Mouse (Mus musculus) skeletal muscle tissue, adult 2 months (tissue): ENCODE results near the gene Apobec3.
"Not testable (repeated sequence)": the region's sequence is repeated elsewhere in the genome, so short reads cannot be mapped to it uniquely, and the experiment has no call there.

Experiments
- DNase-seq: peaks from one replicate; pipeline ENCODE4 v3.0.0-alpha.2; 2012; ENCODE audit warnings: low read depth, low spot score

The Apobec3 gene

DNA sequence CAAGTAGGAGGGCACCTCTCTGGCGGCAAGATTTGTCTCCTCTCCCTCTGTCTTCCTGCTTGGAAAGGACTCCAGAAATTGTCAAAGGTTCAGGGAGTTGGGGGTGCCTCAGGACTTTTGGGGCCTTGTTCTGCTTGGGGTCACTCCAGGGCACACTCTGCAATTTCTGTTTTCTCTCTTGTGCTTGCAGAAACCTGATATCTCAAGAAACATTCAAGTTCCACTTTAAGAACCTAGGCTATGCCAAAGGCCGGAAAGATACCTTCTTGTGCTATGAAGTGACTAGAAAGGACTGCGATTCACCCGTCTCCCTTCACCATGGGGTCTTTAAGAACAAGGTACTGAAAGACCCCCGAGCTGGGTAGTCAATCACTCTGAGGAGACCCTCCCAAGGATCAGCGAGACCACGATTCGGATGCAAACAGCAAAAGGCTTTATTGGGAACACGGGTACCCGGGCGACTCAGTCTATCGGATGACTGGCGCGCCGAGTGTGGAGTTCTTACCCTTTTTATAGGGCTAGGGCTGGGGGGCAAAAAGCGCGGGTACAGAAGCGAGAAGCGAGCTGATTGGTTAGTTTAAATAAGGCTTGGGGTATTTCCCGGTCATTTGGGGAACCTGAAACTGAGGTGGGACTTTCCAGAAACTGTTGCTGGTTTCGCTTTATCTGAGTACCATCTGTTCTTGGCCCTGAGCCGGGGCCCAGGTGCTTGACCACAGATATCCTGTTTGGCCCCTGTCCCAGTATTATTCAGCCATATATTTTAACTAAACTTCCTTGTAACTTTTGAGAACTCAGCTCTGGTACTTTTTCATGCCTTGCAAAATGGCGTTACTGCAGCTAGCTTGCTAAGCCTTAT is 4.0 kb downstream of the Apobec3 start:
- not testable (repeated sequence) for DNase-seq

DNA sequence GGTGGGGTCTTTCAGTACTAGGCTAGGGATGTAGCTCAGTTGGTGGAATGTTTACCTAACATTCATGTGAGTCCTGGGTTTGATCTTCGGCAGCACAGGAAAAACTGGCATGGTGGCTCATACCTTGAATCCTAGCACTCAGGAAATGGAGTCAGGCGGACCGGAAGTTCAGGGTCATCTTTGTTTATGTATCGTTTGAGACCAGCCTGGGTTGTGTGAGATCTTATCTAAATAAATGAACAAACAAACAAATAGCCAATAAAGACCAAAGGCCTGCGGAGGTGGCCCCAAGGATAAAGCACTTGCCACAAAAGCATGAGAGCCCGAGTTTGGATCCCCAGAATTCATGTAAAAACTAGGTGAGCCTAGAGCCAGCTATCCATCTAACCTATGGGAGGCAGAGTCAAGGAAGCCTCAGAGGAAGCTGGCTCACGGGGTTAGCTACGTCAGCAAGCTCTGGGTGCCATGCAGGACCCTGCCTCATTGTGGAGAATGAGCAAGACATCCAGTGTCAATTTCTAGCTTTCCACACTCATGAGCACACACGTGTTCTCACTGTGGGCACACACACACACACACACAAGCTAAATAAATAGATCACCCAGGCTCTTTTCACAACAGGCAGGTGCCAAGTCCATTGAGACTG is 4.7 kb downstream of the Apobec3 start:
- DNase-seq: no peak

GRCm38 (mm10) chr15:79898988-79899387 is 7.5 kb downstream of the Apobec3 start:
- DNase-seq: no peak

DNA sequence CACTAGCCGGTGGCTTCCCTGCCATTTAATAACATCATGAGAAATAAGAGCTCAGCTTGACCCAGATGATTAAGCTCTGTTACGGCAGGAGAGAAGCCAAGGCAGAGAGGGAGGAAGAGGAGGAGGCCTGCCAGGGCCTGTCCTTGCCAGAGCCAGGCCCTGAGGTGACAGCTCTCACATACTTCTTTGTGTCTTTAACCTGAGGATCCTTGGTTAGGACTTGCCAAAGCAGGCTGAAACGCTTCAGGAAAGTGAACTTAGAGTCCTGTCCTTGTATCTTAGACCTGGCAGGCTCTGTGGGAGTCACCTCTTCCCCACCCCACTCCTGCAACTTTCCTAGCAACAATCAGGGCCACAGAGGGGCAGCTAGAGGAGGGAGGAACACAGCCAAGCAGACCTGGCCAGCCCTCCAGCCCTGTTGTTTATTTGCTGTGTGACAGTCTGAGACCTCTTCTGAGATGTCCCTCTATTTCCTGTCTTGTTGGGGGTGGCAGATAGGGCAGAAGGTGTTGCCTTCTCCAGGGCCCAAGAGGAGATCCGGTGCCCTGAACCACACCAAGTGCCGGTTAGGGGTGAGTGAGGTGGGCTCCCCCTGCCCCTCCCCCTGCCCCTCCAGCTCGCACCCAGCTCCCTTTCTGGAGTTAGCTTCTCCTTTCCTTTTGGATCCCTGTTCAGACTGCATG is 8.5 kb downstream of the Apobec3 start:
- DNase-seq: no peak

DNA sequence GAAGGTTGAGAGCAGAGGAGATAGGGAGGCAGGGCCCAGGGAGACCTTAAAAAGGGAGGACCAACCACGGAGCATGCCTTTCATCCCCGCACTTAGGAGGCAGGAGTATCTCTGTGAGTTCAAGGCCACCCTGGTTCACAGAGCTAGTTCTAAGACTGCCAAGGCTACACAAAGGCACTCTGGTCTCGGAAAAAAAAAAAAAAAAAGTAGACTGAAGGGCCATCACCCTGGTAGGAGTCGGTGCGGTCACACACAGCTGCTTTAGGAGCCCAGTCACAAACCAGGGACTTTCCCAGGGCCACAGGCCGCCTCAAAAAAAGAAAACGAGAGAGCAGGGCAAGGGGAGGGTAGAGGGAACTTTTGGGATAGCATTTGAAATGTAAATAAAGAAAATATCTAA is 9.3 kb downstream of the Apobec3 start:
- no peak for DNase-seq

GRCm38 (mm10) chr15:79901399-79901798 is 9.9 kb downstream of the Apobec3 start:
- no peak for DNase-seq

- DNase-seq: not testable (repeated sequence)
Measured at GRCm38 (mm10) chr15:79903081-79903480, 11.6 kb downstream of the Apobec3 start.

DNA sequence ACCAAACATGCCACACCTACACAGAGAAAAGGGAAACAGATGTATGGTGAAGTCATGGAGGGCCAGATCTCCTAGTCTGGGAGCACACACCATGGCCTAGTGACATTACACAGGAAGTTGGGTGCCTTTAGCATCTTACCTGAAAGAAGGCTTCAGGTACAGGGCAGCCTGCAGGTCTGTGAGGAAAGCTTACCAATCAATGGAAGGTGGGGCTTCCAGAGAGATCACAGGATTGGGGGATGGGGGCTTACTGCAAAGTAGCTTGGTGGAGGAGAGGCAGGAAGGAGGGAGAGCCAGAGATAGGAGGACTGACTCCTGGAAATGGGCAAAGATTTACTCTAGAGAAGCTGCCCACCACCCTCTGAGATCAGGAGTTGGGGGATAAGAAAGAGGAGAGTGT is 12.5 kb downstream of the Apobec3 start:
- DNase-seq: no peak

- DNase-seq: not testable (repeated sequence)
Measured at GRCm38 (mm10) chr15:79904678-79905077, 13.2 kb downstream of the Apobec3 start.

- DNase-seq: no peak
Measured at GRCm38 (mm10) chr15:79905211-79905610, 13.8 kb downstream of the Apobec3 start.

GRCm38 (mm10) chr15:79906855-79907254 is 15.4 kb downstream of the Apobec3 start:
- DNase-seq: no peak

GRCm38 (mm10) chr15:79909006-79909405 is 17.5 kb downstream of the Apobec3 start:
- DNase-seq: not testable (repeated sequence)

GRCm38 (mm10) chr15:79910812-79911211 is 19.4 kb downstream of the Apobec3 start:
- not testable (repeated sequence) for DNase-seq

DNA sequence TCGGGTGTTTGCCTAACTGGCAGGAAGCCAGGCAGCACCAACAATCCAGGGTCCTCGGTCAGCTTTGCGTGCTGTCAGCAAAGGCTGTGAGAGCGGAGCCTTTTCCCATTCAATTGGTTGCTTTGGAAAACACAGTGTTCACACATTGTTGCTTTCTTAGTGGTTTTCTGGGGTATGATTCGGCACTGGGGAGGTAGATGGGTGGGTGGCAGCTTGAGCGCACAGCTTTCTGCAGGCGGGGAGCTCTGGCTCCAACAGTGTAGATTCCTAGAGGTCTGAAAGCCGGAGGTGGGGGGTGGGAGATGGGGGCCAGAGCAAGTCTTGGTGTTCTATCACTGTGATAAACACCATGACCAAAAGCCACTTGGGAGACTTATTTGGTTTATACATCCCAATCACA is 19.9 kb downstream of the Apobec3 start:
- DNase-seq: no peak

DNA sequence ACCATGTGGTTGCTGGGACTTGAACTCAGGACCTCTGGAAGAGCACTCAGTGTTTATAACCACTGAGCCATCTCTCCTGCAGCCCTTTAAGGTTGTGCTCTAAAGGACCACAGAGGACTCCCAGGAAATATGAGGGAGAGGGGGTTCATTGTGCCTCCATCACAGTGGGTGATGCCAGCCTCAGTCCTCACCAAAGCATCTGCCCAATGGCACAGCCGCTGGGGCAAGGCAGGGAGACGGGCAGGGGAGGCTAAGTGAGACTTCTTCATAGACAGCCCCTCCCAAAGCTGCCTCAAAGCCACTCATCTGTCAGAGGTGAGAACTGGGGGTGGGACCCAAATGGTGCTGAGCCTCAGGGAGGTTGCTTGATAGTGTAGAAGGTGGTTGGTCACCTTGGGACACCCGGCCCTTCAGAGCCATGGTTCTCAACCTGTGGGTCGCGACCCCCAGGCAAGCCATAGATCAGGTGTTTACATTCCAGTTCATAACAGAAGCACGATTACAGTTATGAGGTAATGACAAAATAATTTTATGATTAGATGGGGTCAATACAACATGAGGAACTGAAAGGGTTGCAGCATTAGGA is 22.4 kb downstream of the Apobec3 start:
- DNase-seq: no peak

DNA sequence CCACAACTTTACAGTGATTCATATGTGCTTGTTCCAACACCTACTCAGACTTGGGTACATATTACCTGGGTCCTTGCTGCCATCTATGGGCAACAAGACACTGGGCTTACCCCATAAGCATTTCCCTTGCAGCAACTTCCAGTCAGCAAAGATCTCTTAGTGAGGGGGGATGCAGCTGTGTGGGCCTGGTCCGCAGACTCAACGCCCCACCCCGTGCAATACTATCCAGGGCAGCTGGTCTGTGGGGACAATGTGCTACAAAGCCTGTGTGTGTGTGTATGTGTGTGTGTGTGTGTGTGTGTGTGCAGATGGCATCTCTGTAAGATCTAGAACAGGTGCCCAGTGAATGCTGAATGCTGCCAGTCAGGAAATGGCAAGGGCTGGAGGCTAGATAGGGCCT is 22.9 kb downstream of the Apobec3 start:
- DNase-seq: no peak

- no peak for DNase-seq
Measured at GRCm38 (mm10) chr15:79916150-79916549, 24.7 kb downstream of the Apobec3 start.

GRCm38 (mm10) chr15:79917111-79917720 is 25.8 kb downstream of the Apobec3 start:
- no peak for DNase-seq

GRCm38 (mm10) chr15:79918485-79918884 is 27.0 kb downstream of the Apobec3 start:
- DNase-seq: no peak

DNA sequence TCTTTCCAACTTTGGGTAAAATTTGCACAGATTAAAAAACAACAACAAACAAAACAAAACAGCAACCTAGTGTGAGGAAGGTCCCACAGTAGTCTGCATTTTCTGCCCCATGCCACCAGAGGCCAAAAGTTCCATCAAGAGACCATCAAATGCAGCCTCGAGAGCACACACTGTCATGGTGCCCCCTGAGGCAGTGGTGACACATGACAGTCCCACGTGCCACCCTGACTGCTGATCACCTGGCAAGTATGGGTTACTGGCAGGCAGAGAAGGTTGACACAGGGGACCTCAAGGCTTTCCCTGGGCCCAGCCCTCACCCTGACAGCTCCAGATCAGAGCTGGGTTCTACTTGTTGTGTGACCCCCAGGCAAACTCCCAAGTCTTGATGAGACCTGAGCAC is 28.3 kb downstream of the Apobec3 start:
- DNase-seq: no peak

GRCm38 (mm10) chr15:79926856-79927416 is 35.5 kb downstream of the Apobec3 start:
- DNase-seq: no peak
